Mouse (Mus musculus) R1 (cell line): Measurements from ENCODE around the gene Col6a6.
A peak's percentile ranks its signal among the peaks of the same experiment; 100 is the strongest.

Experiments used
- DNase-seq: peaks from one replicate; pipeline ENCODE4 v3.0.0-alpha.2; 2018; ENCODE audit warnings: low read depth, low spot score

Gene Col6a6

GRCm38 (mm10) chr9:105827791-105828385 lies at the start of gene Col6a6:
TSS of gene Col6a6 (minus strand) at chr9:105828160.
- no peak for DNase-seq

GRCm38 (mm10) chr9:105876124-105876523 lies 48.2 kb upstream of the Col6a6 start:
- DNase-seq: peak; percentile 65

- no peak for DNase-seq
Observed at GRCm38 (mm10) chr9:105871643-105872042, 43.7 kb upstream of the Col6a6 start.

GRCm38 (mm10) chr9:105857773-105858172 lies 29.8 kb upstream of the Col6a6 start:
- DNase-seq: peak; percentile 94

DNA sequence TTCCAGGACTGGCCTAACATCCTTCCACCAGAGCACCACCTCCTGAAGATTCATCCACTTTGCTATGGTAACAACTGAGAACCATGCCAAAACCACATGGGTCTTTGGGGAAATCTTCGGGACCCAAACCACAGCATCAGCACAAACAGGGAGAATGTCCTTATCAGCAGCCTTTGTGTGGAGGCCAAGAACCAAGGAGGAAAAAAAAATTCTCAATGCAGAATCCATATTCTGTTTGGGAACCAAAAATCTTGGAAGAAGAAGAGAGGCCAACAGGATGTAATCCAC lies 24.8 kb upstream of the Col6a6 start:
- DNase-seq: no peak

GRCm38 (mm10) chr9:105852015-105852777 lies 24.2 kb upstream of the Col6a6 start:
- DNase-seq: no peak

- no peak for DNase-seq
Observed at GRCm38 (mm10) chr9:105851011-105851410, 23.1 kb upstream of the Col6a6 start.

GRCm38 (mm10) chr9:105848396-105848795 lies 20.4 kb upstream of the Col6a6 start:
- DNase-seq: no peak

GRCm38 (mm10) chr9:105847261-105847660 lies 19.3 kb upstream of the Col6a6 start:
- no peak for DNase-seq

- DNase-seq: peak; percentile 41
Observed at GRCm38 (mm10) chr9:105841386-105841785, 13.4 kb upstream of the Col6a6 start.

DNA sequence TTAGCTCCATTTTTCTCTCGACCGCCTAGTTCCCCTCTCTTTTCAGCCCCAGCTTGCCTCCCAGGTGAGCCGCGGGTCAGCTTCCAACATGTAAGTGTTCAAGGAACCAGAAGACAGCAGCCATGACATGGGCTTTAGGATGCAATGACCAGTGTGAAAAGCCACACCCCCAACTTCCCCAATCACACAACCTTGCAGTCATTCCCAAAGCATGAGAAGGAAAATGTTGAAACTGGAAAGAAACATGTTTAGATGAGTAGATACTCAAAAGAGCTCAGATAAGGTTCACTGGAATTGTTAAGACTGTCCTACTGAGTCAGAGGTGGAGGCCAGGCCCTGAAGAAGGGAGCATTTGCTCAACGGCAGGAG lies 11.2 kb upstream of the Col6a6 start:
- peak; percentile 86 for DNase-seq

DNA sequence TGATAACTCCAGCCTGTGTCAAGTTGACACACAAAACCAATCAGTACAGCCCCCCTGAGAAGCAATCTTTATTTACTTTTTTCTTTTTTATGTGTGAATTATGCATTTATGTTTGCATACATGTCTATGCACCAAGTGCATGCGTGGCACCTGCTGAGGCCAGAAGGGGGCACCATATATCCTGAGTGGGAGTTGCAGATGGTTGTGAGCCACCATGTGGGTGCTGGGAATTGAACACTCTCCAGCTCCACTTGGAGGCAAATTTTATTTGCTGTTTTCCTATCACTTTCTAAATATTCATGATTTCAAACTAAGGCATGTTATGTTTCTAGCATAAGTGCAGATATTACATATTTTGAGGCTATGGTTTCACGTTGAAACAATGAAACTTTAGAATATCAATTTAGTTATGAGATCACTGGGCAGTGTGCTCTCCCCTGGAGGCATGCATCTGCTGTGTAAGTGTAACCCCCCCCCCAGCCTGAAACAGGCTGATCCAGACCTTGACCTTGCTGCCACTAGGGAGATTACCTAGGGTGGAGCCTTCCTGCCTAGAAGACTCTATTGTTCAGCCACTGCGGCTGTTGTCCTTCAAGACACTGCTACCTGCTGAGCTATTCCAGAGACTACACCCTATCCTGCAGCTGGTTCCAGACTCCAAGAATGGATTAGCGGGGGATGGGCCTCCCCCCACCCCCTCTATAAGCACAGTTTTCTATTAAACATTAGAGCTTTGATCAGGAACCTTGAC lies 10.6 kb upstream of the Col6a6 start:
- DNase-seq: peak; percentile 96

GRCm38 (mm10) chr9:105835587-105835986 lies 7.6 kb upstream of the Col6a6 start:
- DNase-seq: no peak

DNA sequence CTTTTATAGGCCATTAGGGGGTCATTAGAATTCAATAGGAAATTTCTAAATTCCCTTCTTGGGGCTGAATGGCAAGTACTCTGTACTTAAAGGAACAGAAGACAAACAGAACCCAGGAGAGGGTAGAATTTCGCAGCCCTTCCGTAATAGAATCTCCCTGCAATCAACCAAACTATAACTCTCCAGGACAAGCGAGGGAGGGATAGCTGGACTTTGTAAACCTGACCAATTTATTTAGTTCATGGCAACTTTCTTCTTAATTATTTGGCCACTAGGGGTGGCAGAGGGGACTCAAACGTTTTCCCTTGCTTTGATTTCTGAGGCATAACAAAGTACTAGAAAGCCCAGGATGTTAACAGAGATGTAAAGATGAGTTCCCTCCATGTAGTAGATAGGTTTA lies 6.8 kb upstream of the Col6a6 start:
- DNase-seq: no peak

DNA sequence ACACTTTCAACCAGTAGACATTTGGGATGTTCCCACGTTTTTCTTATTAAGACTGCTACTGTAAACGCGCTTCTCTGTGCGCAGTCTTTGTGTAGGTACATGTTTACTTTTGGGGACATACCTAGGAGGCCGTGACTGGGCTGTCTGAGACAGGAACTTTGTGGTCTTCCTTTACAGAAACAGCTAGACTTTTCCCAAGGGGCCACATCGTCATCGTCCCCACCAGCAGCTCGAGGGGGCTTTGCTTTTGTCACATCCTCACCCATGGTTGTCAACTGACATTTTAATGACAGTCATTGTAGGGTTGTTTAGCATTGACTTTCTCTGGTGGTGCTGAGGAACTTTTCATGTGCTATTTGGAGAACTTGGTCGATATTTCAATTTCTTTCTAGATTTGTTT lies 3.3 kb upstream of the Col6a6 start:
- no peak for DNase-seq

DNA sequence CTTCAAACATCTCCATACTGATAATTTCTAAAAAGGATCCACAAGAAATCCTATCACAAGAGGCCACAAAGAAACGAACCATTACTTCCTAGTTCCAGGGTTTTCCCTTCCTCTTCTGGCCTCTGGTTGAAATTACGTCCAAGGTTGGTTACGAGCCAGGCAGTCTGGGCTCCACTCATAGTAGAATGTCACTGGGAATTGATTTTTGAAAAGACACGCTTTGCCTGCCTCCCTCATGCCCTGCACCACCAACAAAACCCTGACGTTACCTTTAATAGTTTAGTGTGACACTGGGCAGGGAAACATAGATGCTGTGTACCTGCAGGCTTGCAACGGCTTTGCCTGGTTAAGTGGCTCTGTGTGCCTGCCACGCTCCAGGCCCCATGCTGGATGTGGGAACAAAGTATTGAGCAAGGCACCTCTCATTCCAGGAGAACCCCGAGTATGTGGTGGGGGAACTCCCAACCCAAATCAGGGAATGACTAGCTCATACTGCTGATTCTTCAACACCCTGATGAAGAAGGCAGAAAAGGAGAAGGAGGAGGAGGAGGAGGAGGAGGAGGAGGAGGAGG lies 798 bp downstream of the Col6a6 start:
- no peak for DNase-seq

DNA sequence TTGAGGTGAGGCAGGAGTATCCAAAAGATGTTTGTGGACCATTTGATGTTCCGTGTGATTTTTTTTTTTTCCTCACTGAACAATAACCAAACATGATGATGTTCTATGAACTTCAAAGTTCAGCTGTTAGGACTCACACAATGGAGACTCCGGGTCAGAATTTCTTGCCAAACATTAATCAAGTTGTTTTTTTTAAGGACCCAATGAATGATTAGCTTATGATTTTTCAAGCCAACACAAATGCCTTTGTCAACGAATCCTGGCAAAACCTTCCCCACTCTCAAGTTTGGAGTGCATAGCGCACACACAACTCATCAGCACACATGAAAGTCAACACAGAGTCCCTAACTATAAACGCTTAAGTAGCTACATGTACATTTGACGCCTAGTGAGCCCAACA lies 7.2 kb downstream of the Col6a6 start:
- no peak for DNase-seq

DNA sequence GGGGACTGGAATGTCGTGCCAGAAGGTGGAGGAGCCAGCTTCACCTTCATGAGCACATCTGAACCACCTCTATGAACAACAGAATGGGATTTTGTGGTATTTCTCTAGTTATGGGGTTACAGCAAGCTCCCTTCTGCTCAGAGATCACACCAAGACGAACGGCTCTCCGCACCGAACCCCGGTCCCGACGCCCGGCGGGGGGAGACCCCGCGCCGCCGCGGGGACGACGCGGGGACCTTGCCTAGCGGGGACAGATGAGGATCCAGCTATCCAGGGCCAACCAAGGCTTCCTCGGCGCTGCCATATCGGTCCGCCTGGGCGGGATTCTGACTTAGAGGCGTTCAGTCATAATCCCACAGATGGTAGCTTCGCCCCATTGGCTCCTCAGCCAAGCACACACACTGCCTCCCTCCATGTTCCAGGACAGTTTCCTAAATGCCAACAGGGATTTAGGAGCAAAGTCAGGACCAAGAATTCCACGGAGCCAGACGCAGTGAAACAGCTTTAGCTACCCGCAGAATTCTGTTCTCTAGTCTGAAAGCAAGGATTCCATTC lies 8.7 kb downstream of the Col6a6 start:
- DNase-seq: no peak

- DNase-seq: no peak
Observed at GRCm38 (mm10) chr9:105814436-105814835, 13.5 kb downstream of the Col6a6 start.

DNA sequence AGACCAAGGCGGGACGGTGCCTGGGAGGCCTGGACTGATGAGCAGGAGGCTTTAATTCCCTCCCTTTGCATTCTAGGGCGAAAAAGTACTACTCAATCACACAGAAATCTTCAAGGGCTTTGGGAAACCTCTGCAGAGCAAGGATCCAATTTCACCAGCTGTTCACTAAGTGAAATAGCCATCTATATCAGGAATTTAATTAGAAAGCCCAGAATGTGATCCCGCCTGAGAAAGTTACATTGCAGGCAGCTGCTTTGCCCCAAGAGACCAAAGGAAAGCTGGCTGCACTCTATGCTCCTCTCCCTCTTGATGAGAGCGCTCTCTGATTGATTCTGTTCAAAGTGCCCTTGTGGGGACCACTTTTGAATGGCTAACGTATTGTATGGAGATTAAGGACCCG lies 16.5 kb downstream of the Col6a6 start:
- DNase-seq: no peak

DNA sequence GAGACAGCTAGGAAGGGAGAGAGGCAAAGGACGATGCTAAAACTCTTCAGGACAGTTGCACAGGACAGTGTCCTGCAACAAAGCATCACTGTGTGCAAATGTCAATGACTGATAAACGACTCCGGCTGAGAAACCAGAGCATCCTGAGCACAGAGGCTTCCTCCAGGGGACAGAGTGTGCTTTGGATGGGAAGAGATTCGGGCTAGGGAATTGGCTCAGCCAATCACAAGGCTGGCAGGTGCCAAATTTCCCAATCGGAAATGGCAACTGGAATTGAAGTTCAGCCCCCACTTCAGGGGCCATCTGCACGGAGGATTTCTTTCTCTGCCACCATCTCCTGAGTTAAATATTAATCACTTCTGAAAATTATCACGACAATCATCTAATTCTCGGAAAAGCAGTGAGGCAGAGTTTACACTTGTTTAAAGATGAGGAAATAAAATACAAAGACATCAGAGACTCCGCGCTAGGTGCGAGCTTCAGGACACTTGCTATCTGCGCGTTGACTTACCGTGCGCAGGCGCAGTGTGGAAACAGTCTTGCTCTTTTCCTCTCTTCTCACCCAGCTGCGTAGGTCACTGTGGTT lies 18.9 kb downstream of the Col6a6 start:
- DNase-seq: peak; percentile 35

- no peak for DNase-seq
Observed at GRCm38 (mm10) chr9:105803416-105803815, 24.5 kb downstream of the Col6a6 start.
